Mouse (Mus musculus) bone marrow macrophage, adult 2 months (primary cell): ENCODE data around the gene Adamts17.

Experiments
- CTCF ChIP-seq: IDR thresholded peaks from 2 replicates; pipeline ENCODE4 v1.5.1; 2012; ENCODE audit warnings: low read depth, mild to moderate bottlenecking, low read length, moderate library complexity
- POLR2A ChIP-seq: IDR thresholded peaks from 2 replicates; pipeline ENCODE4 v1.6.1; 2012; ENCODE audit warnings: mild to moderate bottlenecking, low read depth, low read length, borderline replicate concordance

GRCm38 (mm10) chr7:66923595-66923994 is 84.1 kb downstream of the Adamts17 start:
- TF ChIP-seq CTCF (no peak), POLR2A (no peak)
